Mouse (Mus musculus) B cell, adult (primary cell): ENCODE data around the gene Efnb2. TPM values are rescaled to one million over a fixed set of nuclear protein-coding genes. Genes with fewer than 3 reads are reported as not detected.

Source experiments
- total RNA-seq: library from RNA; stranded (reverse); gene quantifications from 4 replicates; pipeline ENCODE4 v1.2.4, GENCODE M21; 2023; ENCODE audit not compliant: inconsistent age

The Efnb2 gene
- 3.4 to 4.9 TPM (median 4.4 TPM) in 4 replicates for total RNA-seq

DNA sequence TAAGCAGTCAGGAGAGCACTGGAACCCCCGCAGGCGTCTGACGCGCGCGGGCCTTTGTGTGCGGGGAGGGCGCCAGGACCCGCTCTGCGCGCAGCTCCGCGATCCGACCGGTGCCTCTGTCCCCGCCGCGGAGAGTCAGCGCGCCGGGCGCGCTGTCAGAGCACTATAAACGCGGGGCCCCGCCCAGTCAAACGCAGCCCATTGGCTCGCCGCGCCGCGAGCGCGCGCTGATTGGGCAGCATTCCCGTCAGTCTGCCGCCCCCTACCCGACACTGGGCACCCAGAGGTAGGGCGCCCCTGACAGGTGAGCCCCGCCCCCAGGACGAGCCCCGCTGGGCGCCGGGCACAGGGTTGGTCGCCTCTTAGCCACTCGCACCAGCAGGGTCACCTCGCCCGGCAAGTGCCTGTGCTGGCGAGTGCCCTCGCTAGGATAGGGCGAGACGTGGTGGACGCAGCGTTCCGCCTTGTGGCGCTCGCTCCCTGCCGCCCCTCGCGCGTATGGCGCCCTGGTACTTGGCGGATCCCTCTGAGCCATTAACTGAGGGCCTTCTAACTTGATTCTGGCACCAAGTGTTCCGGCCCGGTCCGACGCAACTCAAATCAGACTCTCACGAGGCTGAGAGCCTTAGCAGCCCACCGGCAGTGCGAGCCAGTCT, at the start of gene Efnb2:
Gene Efnb2, minus strand, starts transcription at position 140 of the 656 bp plus-strand sequence.

DNA sequence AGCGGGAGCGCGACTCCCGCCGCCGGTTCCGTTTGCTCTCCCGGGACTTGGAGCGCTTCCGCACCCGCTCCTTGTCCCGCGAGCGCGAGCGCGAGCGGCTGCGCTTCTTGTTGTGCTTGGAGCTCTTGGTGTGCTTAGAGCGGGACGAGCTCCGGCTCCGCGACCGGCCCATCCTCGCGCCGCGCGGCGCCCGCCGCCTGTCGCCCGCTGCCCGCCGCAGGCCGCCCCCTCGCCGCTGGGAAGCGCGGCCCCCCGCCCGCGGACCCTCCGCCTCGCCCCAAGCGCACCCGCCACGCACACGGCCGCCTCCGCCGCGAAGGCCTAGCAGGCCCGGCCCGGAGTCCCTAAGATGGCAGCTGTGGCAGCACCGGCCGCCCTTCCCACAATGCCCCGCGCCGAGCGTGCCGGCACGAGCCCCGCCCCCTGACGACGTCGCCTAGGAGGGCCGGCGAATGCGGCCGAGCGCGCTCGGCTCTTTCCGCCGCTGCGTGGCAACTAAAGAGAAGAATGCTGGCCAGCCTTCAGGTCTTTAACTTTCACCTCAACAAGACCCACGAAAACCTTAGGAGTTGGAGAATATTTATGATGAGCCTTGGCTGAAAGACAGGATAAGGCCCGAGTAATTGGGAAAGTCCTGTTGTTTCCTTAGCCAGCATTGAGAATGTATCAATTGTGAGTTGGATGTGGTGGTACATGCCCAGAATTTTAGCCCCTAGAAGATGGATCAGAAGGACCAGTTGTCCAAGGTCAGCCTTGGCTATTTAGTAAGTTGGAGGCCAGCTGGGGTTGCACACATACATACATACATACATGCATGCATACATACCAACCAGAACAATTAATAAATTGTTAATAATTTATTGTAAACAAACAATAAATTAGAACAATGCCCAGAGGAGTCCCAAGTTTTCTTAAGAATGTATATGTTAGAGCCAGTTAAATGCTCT, 29.4 kb upstream of the Efnb2 start, which contains the start of gene Arglu1:
Gene Arglu1, minus strand, starts transcription at position 376 of the 947 bp plus-strand sequence.

Other genes with a start within 250 kb of the Efnb2 start
- 151 to 172 TPM (median 172 TPM) in 4 replicates for gene Arglu1, start 29.3 kb upstream of the Efnb2 start, total RNA-seq